Mouse (Mus musculus): Measurements from ENCODE around the gene Aak1. TPM values are rescaled to one million over a fixed set of nuclear protein-coding genes. Genes with fewer than 3 reads are reported as not detected.

Aak1 gene
- total RNA-seq (2014; rRNA removed), result 2.6 and 5.8 TPM in 2 replicates
- 5.2 and 7.2 TPM in 2 replicates for polyA plus RNA-seq (2012; rRNA removed)

- TF ChIP-seq POLR2A (IDR thresholded peaks at IDR 0.05; ENCODE audit: extremely low read depth, insufficient read depth, low read length) (0 out of 2 replicates have a peak, but pooled peaks have one; percentile 34), CTCF (IDR thresholded peaks at IDR 0.05; ENCODE audit: low read depth, low read length) (no peak)
- H3K4me3 ChIP-seq (ENCODE audit: insufficient read depth, low read depth, low read length), result peak within 1 kb of the TSS; percentile 79
- H3K9ac ChIP-seq (ENCODE audit: low read depth, low read length), result peak within 1 kb of the TSS; percentile 83
- peak within 1 kb of the TSS; percentile 91 for H3K27ac ChIP-seq (replicated peaks; ENCODE audit: insufficient read depth, low read depth, low read length)
- H3K79me2 ChIP-seq (ENCODE audit: control insufficient read depth, insufficient read depth, low read length), result peaks cover 13% of the 10 kb centered on the region; the same call in 1 of the 2 replicates
- no peaks in the 10 kb centered on the region for H3K36me3 ChIP-seq (ENCODE audit: control insufficient read depth, insufficient read depth, low read length)
- H3K4me1 ChIP-seq (ENCODE audit: control insufficient read depth, insufficient read depth, low read length), result peaks cover 12% of the 10 kb centered on the region
- peak; percentile 84 for DNase-seq (ENCODE audit: extremely low read depth, low read depth, low spot score)
- H3K27me3 ChIP-seq (ENCODE audit: control insufficient read depth, insufficient read depth, low read length), result no peaks in the 10 kb centered on the region
- whole genome bisulfite sequencing, result under 1% methylated on average over 59 of the region's 60 CpGs
These were observed at the start of gene Aak1 for GRCm38 (mm10) chr6:86848915-86849644. Aak1 (plus strand) TSS chr6:86849517.

GRCm38 (mm10) chr6:86800467-86800866 lies 48.9 kb upstream of the Aak1 start:
- H3K4me1 ChIP-seq (ENCODE audit: control insufficient read depth, insufficient read depth, low read length), result no peaks in the 10 kb centered on the region
- TF ChIP-seq CTCF (IDR thresholded peaks at IDR 0.05; ENCODE audit: low read depth, low read length), result no peak
- no peak overlapping the region for H3K27ac ChIP-seq (replicated peaks; ENCODE audit: insufficient read depth, low read depth, low read length)
- no peak overlapping the region for H3K4me3 ChIP-seq (ENCODE audit: insufficient read depth, low read depth, low read length)
- H3K27me3 ChIP-seq (ENCODE audit: control insufficient read depth, insufficient read depth, low read length), result no peaks in the 10 kb centered on the region
- H3K9ac ChIP-seq (ENCODE audit: low read depth, low read length), result no peak overlapping the region
- WGBS, result 91% methylated on average over 3 of the region's 3 CpGs
- H3K79me2 ChIP-seq (ENCODE audit: control insufficient read depth, insufficient read depth, low read length), result no peaks in the 10 kb centered on the region
- no peak for DNase-seq (ENCODE audit: extremely low read depth, low read depth, low spot score)
- H3K36me3 ChIP-seq (ENCODE audit: control insufficient read depth, insufficient read depth, low read length), result no peaks in the 10 kb centered on the region

- 65% methylated on average over 11 of the region's 11 CpGs for WGBS
- TF ChIP-seq POLR2A (IDR thresholded peaks at IDR 0.05; ENCODE audit: extremely low read depth, insufficient read depth, low read length), result no peak
- TF ChIP-seq CTCF (IDR thresholded peaks at IDR 0.05; ENCODE audit: low read depth, low read length), result no peak
These were observed 47.9 kb upstream of the Aak1 start for GRCm38 (mm10) chr6:86801431-86801830.

GRCm38 (mm10) chr6:86804646-86805045 lies 44.7 kb upstream of the Aak1 start:
- no peaks in the 10 kb centered on the region for H3K4me1 ChIP-seq (ENCODE audit: control insufficient read depth, insufficient read depth, low read length)
- TF ChIP-seq CTCF (IDR thresholded peaks at IDR 0.05; ENCODE audit: low read depth, low read length) (no peak), POLR2A (IDR thresholded peaks at IDR 0.05; ENCODE audit: extremely low read depth, insufficient read depth, low read length) (no peak)
- no peaks in the 10 kb centered on the region for H3K36me3 ChIP-seq (ENCODE audit: control insufficient read depth, insufficient read depth, low read length)
- H3K79me2 ChIP-seq (ENCODE audit: control insufficient read depth, insufficient read depth, low read length), result no peaks in the 10 kb centered on the region
- H3K9ac ChIP-seq (ENCODE audit: low read depth, low read length), result no peak overlapping the region
- H3K27me3 ChIP-seq (ENCODE audit: control insufficient read depth, insufficient read depth, low read length), result no peaks in the 10 kb centered on the region
- H3K27ac ChIP-seq (replicated peaks; ENCODE audit: insufficient read depth, low read depth, low read length), result no peak overlapping the region
- H3K4me3 ChIP-seq (ENCODE audit: insufficient read depth, low read depth, low read length), result no peak overlapping the region
- DNase-seq (ENCODE audit: extremely low read depth, low read depth, low spot score), result no peak
- 86% methylated on average over 3 of the region's 3 CpGs for WGBS

More at GRCm38 (mm10) chr6:86801431-86801830, 47.9 kb upstream of the Aak1 start:
- no peak for DNase-seq (ENCODE audit: extremely low read depth, low read depth, low spot score)
- Histone ChIP-seq H3K27me3 (ENCODE audit: control insufficient read depth, insufficient read depth, low read length) (no peaks in the 10 kb centered on the region), H3K4me3 (ENCODE audit: insufficient read depth, low read depth, low read length) (no peak overlapping the region), H3K27ac (replicated peaks; ENCODE audit: insufficient read depth, low read depth, low read length) (no peak overlapping the region), H3K9ac (ENCODE audit: low read depth, low read length) (no peak overlapping the region), H3K36me3 (ENCODE audit: control insufficient read depth, insufficient read depth, low read length) (no peaks in the 10 kb centered on the region), H3K79me2 (ENCODE audit: control insufficient read depth, insufficient read depth, low read length) (no peaks in the 10 kb centered on the region), H3K4me1 (ENCODE audit: control insufficient read depth, insufficient read depth, low read length) (no peaks in the 10 kb centered on the region)

- no peaks in the 10 kb centered on the region for H3K4me1 ChIP-seq (ENCODE audit: control insufficient read depth, insufficient read depth, low read length)
- no peaks in the 10 kb centered on the region for H3K79me2 ChIP-seq (ENCODE audit: control insufficient read depth, insufficient read depth, low read length)
- no peak overlapping the region for H3K9ac ChIP-seq (ENCODE audit: low read depth, low read length)
- H3K36me3 ChIP-seq (ENCODE audit: control insufficient read depth, insufficient read depth, low read length), result no peaks in the 10 kb centered on the region
- WGBS, result 2% methylated on average over 5 of the region's 5 CpGs
- no peaks in the 10 kb centered on the region for H3K27me3 ChIP-seq (ENCODE audit: control insufficient read depth, insufficient read depth, low read length)
- peak; percentile 46 for DNase-seq (ENCODE audit: extremely low read depth, low read depth, low spot score)
- TF ChIP-seq POLR2A (IDR thresholded peaks at IDR 0.05; ENCODE audit: extremely low read depth, insufficient read depth, low read length) (no peak), CTCF (IDR thresholded peaks at IDR 0.05; ENCODE audit: low read depth, low read length) (peak; percentile 98)
- no peak overlapping the region for H3K4me3 ChIP-seq (ENCODE audit: insufficient read depth, low read depth, low read length)
- H3K27ac ChIP-seq (replicated peaks; ENCODE audit: insufficient read depth, low read depth, low read length), result no peak overlapping the region
These were observed 42.7 kb upstream of the Aak1 start for GRCm38 (mm10) chr6:86806455-86807086.

- no peaks in the 10 kb centered on the region for H3K36me3 ChIP-seq (ENCODE audit: control insufficient read depth, insufficient read depth, low read length)
- no peaks in the 10 kb centered on the region for H3K4me1 ChIP-seq (ENCODE audit: control insufficient read depth, insufficient read depth, low read length)
- no peak overlapping the region for H3K27ac ChIP-seq (replicated peaks; ENCODE audit: insufficient read depth, low read depth, low read length)
- WGBS, result 40% methylated on average over 4 of the region's 4 CpGs
- no peaks in the 10 kb centered on the region for H3K79me2 ChIP-seq (ENCODE audit: control insufficient read depth, insufficient read depth, low read length)
- no peak overlapping the region for H3K4me3 ChIP-seq (ENCODE audit: insufficient read depth, low read depth, low read length)
- H3K9ac ChIP-seq (ENCODE audit: low read depth, low read length), result no peak overlapping the region
- peak; percentile 13 for DNase-seq (ENCODE audit: extremely low read depth, low read depth, low spot score)
- no peak for TF ChIP-seq CTCF (IDR thresholded peaks at IDR 0.05; ENCODE audit: low read depth, low read length)
- no peak for TF ChIP-seq POLR2A (IDR thresholded peaks at IDR 0.05; ENCODE audit: extremely low read depth, insufficient read depth, low read length)
- H3K27me3 ChIP-seq (ENCODE audit: control insufficient read depth, insufficient read depth, low read length), result no peaks in the 10 kb centered on the region
These were observed 36.4 kb upstream of the Aak1 start for GRCm38 (mm10) chr6:86812919-86813318.
